Mouse (Mus musculus) activated CD4-positive, CD25-positive, alpha-beta regulatory T cell, adult 4 months (primary cell): Measurements from ENCODE around the gene Lrrc29. TPM values are rescaled to one million over a fixed set of nuclear protein-coding genes. Genes with fewer than 3 reads are reported as not detected.

Experiments
- ATAC-seq: one replicate; pipeline ENCODE4 v1.8.0; 2017
- polyA plus RNA-seq, 2 experiments: library from polyadenylated mRNA; unstranded; fragments of 100-300 nt; shearing (Covaris generic); gene quantifications; one replicate each; pipeline ENCODE4 v1.2.1; 2017

Gene Lrrc29
- polyA plus RNA-seq, 2 experiments from 2014 or later = 1.4 to 2.7 TPM

- peak; percentile 84 for ATAC-seq
Measured at GRCm38 (mm10) chr8:105288958-105289732, 36.9 kb downstream of the Lrrc29 start.

DNA sequence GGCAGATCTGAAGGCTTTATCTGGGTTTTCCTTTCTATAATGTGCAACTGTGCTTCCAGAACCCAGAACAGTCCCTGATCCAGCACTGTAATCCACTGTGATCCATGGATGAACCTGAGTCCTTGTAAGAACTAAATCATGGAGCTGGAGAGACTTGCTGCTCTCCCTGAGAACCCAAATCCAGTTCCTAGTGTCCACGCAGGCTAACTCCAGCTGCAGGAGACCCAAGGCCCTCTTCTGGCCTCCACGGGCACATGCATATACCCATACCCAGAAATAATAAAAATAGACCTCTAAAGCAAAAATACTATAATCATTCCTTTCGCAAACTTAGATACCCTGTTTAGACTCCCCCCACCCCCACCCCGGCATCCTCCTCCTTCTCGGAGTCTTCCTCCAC, 37.8 kb downstream of the Lrrc29 start:
- no peak for ATAC-seq

DNA sequence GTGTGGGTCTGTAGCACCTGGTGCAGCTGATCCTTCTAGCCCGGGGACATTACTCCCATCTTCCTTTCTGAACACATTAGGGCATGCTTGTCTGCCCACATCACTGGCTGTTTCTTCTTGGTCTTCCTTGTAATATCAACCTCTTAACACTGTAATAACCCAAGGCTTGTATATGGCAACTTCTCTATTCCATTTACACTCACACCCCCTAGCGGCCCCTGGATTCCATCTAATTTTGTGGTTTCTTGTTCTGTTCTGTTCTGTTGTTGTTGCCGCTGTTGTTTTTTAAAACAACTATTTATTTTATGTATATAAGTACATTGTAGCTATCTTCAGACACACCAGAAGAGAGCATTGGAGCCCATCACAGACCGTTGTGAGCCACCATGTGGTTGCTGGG, 39.2 kb downstream of the Lrrc29 start:
- no peak for ATAC-seq

- ATAC-seq = no peak
Measured at GRCm38 (mm10) chr8:105285514-105285913, 40.6 kb downstream of the Lrrc29 start.

DNA sequence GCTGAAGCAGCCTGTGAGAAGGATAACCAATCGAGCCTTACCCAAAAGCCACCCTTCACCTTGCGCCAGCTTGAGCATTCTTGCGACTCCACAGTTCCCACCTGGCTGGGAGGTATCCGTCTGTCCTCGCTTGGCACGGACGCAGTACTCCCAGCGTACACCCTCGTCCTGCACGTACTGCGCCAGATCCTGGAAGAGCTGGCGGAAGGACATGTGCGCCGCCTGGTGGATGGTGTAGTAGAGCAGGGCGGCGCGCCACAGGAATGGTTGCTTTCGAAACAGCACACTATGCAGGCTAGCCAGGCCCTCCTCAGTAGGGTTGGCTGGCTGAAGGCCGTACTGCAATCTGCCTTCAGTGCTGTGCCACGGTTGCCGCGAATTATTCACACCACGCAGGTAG, 43.0 kb downstream of the Lrrc29 start:
- ATAC-seq = no peak

DNA sequence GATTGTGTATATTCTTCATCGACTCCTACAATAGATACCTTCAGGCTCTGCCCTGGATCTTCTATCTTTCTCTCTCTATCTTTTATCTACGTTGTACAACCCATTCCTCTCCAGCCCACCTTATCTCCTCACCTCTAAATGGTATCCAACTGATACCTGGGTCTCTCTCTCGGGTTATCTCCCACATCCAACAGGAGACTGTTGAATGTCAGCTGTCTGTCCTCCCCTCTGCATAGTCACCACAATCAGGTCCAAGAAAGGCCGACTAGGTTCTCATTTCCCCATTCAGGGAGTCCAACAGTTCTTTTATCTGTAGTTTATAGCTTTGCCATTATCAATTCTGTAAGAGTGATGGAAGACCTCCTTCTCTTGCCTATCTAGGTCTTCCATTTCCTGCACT, 43.8 kb downstream of the Lrrc29 start:
- ATAC-seq = no peak

DNA sequence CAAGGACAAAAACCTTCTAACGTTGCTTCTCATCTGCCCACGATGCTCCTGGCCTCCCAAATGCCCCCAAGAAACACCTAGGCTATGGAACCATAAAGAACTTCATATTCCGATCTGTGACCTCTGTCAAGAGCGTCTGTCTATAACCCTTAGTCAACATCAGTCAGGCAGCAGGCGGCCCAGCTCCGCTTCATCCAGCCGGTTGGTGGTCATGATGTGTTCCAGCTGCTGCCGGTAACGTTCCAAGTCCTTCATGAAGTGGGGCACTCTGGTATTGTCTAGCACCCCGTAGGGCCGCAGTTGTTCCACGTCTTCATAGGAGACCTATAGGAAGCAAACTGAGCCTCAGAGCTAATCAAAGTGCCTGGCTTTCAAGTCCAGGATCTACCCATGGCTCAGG, 44.3 kb downstream of the Lrrc29 start:
- no peak for ATAC-seq

- ATAC-seq = no peak
Measured at GRCm38 (mm10) chr8:105280567-105280966, 45.5 kb downstream of the Lrrc29 start.

DNA sequence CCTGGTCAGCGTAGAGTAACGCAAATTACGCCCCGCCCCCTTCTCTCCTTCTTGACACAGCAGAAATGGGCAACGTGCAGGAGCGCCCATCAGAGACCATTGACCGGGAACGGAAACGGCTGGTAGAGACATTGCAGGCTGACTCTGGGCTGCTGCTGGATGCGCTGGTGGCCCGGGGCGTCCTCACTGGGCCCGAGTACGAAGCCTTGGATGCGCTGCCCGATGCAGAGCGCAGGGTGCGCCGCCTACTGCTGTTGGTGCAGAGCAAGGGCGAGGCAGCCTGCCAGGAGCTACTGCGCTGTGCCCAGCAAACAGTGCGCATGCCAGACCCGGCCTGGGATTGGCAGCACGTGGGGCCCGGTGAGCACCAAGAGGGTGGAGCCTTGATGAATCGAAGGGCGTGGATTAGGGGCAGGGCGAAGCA, 47.2 kb downstream of the Lrrc29 start:
- peak; percentile 69 for ATAC-seq

GRCm38 (mm10) chr8:105276292-105277120, 49.6 kb downstream of the Lrrc29 start:
- no peak for ATAC-seq

DNA sequence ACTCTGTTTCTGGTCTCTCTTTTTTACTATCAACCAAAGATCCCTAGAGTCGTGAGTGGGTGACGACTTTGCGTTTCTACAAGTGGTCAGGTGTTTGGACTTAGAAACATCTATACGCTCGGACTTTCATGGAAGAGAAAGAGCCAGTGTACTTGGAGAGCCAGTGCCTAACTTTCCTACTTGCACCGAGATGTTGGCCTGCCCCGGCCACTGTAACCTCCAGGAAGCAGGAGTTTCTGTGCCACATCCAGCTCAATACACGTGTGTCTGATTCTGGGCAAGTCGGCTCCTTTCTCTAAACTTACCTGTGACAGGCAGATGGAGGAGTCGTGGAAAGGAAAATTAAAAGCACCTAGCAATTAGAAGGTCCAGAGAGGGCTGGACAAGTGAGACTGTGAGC, 50.2 kb downstream of the Lrrc29 start, which contains the start of gene Nol3:
Gene Nol3 (plus strand): TSS at position 301 of the 400 bp plus-strand sequence.
- ATAC-seq = no peak

DNA sequence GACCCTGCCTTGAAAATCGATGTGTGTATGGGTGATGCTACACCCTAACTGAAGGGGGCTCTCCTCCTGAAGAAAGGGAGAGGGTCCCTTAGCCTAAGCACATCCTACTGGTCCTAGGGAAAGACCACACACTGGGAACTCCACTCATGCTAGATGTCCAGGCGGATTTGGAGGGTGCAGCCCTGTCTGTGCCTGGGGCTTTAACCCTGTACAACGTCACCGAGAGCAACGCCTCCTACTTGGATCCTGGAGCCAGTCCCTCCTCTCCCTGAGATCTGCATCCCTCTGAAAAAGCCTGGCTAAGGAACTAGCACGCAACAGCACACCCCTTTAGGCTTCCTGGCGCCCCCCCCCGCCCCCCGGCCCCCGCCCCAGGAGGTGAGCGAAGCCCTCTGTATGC, 50.7 kb downstream of the Lrrc29 start:
- no peak for ATAC-seq

DNA sequence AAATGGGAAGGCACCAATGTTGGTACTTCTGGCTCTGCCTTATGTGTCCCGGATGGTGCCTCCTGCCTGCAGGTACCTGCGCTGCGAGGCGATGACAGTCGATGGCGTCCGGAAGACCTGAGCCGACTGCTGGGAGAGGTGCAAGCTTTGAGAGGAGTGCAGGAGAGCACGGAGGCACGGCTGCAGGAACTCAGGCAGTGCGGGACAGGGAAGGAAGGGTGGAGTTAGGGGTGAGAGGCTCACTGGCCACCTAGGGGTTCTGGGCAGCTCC, 55.2 kb downstream of the Lrrc29 start:
- no peak for ATAC-seq

DNA sequence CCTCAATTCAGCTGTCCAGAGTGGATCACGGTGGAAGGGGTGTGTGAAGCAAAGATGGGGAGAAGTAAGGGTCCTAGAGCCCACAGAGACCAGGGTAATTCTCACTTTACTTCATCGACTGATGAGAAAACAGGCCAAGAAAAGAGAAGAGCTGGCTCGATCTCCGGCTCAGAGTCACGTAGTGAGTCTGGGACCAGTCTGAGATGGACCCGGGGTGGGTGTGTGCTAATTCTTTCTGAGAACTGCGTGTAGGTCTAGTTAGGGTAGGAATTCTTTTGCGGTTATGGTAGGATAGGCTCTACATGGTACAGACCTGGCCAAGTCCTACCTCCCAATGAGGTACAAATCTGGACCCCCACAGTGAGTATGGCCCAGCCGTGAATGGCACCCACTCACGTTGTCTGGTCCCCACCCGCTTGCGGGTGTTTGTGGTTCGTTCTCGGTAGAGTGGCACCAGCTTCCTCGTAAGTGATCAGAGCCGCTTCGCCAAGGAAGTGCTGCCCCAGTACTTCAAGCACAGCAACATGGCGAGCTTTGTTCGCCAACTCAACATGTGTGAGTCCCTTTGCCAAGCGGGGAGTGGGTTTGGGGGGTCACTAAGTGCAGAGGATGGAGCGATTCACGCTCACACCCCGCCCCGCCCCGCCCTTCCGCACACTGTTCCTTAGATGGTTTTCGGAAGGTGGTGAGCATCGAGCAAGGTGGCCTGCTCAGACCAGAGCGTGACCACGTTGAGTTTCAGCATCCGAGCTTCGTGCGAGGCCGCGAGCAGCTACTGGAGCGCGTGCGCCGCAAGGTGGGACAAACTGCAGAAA, 55.8 kb downstream of the Lrrc29 start:
- no peak for ATAC-seq

DNA sequence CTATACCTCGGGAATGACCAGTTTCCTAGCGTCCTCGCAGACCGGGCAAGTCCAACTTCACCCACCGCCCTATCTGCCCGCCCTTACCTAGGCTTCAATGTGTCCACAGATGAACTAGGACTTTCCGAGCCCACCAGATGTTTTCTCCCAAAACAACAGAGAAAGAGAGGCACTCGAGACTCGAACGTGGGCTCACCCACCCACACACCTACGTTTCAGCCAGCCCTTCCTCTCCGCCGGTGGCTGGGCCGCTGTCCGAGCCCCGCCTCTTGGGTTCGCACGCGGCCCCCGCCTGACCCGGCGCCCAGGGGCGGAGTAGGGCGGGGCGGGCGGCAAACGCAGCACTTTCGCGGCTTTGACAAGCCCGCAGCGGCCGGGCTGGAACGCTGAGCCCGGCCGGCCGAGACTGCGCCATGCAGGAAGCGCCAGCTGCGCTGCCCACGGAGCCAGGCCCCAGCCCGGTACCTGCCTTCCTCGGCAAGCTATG, 56.6 kb downstream of the Lrrc29 start, which contains the start of gene Hsf4:
Gene Hsf4 (plus strand): TSS at position 341 of the 487 bp plus-strand sequence.
- no peak for ATAC-seq

GRCm38 (mm10) chr8:105269075-105269458, 57.0 kb downstream of the Lrrc29 start:
- ATAC-seq = no peak

DNA sequence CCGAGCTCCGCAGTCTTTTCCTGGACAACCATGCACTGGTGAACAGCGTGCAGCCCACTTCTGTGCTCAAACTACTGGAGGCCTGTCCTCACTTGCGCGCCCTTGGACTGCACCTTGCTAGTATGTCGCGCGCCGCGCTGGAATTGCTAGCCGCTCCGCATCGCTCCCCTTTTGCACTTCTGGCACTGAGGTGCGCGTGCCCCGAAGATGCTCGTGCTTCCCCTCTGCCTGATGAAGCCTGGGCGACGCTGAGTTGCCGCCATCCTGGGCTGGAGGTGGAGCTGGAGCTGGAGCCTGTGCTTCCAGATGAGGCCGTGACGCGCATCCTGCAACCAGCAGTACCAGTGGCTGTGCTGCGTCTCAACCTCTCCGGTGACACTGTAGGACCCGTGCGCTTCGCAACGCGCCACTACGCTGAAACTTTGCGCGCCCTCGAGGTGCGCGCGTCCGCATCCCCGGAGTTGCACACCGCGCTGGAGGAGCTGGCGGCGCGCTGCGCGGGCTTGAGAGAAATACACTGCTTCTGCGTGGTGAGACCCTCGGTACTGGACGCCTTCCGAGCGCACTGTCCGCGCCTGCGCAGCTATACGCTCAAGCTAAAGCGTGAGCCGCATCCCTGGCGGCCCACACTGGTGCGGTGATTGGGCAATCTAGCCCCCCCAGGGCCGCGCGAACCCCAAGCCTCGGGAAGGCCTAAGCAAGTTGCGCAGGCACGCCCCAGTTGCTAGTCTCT, 57.6 kb downstream of the Lrrc29 start:
- no peak for ATAC-seq

GRCm38 (mm10) chr8:105266775-105267174, 59.3 kb downstream of the Lrrc29 start:
- peak; percentile 52 for ATAC-seq

DNA sequence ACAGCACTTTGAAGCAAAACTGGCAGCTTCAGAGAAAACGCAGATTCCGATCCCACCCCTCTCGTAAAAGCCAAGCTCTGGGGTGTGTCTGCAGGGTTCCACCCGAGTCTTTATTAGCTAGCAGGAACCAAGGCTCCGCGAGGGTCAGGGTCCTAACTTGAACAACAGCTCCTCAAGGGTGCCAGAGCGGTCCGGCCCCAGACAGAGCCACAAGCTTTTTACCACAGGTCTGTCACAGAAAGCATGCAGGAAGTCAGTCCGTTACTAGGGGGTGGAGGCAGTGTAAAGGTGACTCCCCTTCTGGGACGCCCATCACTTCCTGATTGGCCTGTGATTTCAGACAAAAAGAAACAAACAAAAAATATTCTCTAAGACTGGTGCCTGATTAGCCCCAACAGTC, 61.0 kb downstream of the Lrrc29 start:
- ATAC-seq = peak; percentile 81

GRCm38 (mm10) chr8:105264024-105264982, 61.8 kb downstream of the Lrrc29 start, which contains the start of the genes Tradd and Fbxl8:
TSS of gene Tradd (minus strand) at chr8:105264609.
TSS of gene Fbxl8 (plus strand) at chr8:105264648.
- peak; percentile 60 for ATAC-seq
